Mouse (Mus musculus): ENCODE data around the gene Mccc1.

DNA sequence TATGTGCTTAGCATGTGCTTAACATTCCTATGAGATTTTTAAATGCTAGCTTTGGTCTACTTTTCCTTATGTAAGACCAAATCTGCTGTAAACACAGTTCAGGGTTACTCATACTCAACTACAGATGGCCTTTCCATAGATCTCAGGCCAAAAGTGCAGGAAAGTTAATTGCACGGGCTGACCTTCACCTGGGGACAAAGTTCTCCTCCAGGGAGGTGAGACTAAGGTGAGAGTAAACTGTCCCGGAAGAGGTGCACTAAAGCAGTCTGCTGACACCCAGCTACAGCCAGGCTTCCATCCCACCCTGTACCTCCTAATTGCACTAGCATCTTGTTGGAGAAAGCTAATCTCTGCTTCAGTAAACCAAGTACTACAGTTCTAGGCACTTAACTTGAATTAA is 74.6 kb downstream of the Mccc1 start:
- TF ChIP-seq CTCF (IDR thresholded peaks at IDR 0.05; ENCODE audit: extremely low read depth, insufficient read depth, low read length): no peak
- TF ChIP-seq POLR2A (IDR thresholded peaks at IDR 0.05; ENCODE audit: extremely low read depth, insufficient read depth, low read length): no peak
